Mouse (Mus musculus) myocyte (in vitro differentiated cells): ENCODE data around the gene Gm49337. TPM values are rescaled to one million over a fixed set of nuclear protein-coding genes. Genes with fewer than 3 reads are reported as not detected.

Experiments used
- H3K27me3 ChIP-seq: one replicate; pipeline ENCODE4 v1.6.1; 2011; ENCODE audit not compliant: control insufficient read depth, insufficient read depth, insufficient read length
- H3K36me3 ChIP-seq: one replicate; pipeline ENCODE4 v1.6.1; 2011; ENCODE audit not compliant: control insufficient read depth, insufficient read depth
- H3K4me2 ChIP-seq: one replicate; pipeline ENCODE4 v1.6.1; 2011; ENCODE audit warnings: low read depth, control low read depth
- H3K4me3 ChIP-seq: one replicate; pipeline ENCODE4 v1.5.1; 2011; ENCODE audit warnings: mild to moderate bottlenecking, control low read depth, moderate library complexity
- H3K79me2 ChIP-seq: one replicate; pipeline ENCODE4 v1.6.1; 2011; ENCODE audit not compliant: control insufficient read depth, insufficient read depth
- H3ac ChIP-seq: one replicate; pipeline ENCODE4 v1.6.1; 2011; ENCODE audit not compliant: control insufficient read depth, insufficient read length
- CEBPB ChIP-seq: IDR thresholded peaks from 2 replicates; pipeline ENCODE4 v1.6.1; 2011; ENCODE audit warnings: mild to moderate bottlenecking, moderate library complexity; ENCODE audit not compliant: poor library complexity, insufficient read depth, severe bottlenecking
- E2F4 ChIP-seq: IDR thresholded peaks from one replicate; pipeline ENCODE4 v1.6.1; 2011; ENCODE audit warnings: mild to moderate bottlenecking, control low read depth, moderate library complexity; ENCODE audit not compliant: insufficient read depth
- MAX ChIP-seq: IDR thresholded peaks from one replicate; pipeline ENCODE4 v1.6.1; 2011; ENCODE audit warnings: low read depth, mild to moderate bottlenecking, control low read depth
- MYOD1 ChIP-seq, 3 experiments: IDR thresholded peaks; one replicate each; pipeline ENCODE4 v1.6.1; 2011; ENCODE audit warnings: control low read depth in 2 of 3, low read depth in 2 of 3, mild to moderate bottlenecking in 2 of 3, moderate library complexity in 1 of 3; ENCODE audit not compliant: insufficient read length in 2 of 3, control insufficient read depth in 1 of 3
- MYOG ChIP-seq, 3 experiments: IDR thresholded peaks; one replicate each; pipeline ENCODE4 v1.6.1; 2011; ENCODE audit warnings: control low read depth in 2 of 3, low read depth in 2 of 3, mild to moderate bottlenecking in 2 of 3; ENCODE audit not compliant: insufficient read length in 2 of 3, control insufficient read depth in 1 of 3, insufficient read depth in 1 of 3
- POLR2A ChIP-seq: IDR thresholded peaks from one replicate; pipeline ENCODE4 v1.6.1; 2011; ENCODE audit warnings: low read depth, mild to moderate bottlenecking, control low read depth, moderate library complexity; ENCODE audit not compliant: insufficient read length
- POLR2AphosphoS2 ChIP-seq: IDR thresholded peaks from one replicate; pipeline ENCODE4 v1.6.1; 2011; ENCODE audit warnings: low read depth, control low read depth; ENCODE audit not compliant: insufficient read length
- REST ChIP-seq: IDR thresholded peaks from one replicate; pipeline ENCODE4 v1.6.1; 2011; ENCODE audit warnings: mild to moderate bottlenecking, control low read depth, moderate library complexity; ENCODE audit not compliant: insufficient read depth, insufficient read length
- SRF ChIP-seq: IDR thresholded peaks from one replicate; pipeline ENCODE4 v1.6.1; 2011; ENCODE audit warnings: low read depth; ENCODE audit not compliant: control insufficient read depth, insufficient read length
- TCF12 ChIP-seq: IDR thresholded peaks from one replicate; pipeline ENCODE4 v1.6.1; 2011; ENCODE audit warnings: mild to moderate bottlenecking, control low read depth; ENCODE audit not compliant: poor library complexity, insufficient read depth, severe bottlenecking
- TCF3 ChIP-seq: IDR thresholded peaks from one replicate; pipeline ENCODE4 v1.6.1; 2011; ENCODE audit warnings: low read depth, control low read depth; ENCODE audit not compliant: insufficient read length
- USF1 ChIP-seq: IDR thresholded peaks from one replicate; pipeline ENCODE4 v1.6.1; 2011; ENCODE audit warnings: low read depth, mild to moderate bottlenecking, control low read depth, moderate library complexity
- polyA plus RNA-seq: library from polyadenylated mRNA; unstranded; fragments of >200 nt; fragmentation: generic; extraction: Trizol; gene quantifications from one replicate; pipeline ENCODE4 v1.2.1, GENCODE M21; 2012; ENCODE audit warnings: missing spikeins

Gm49337 gene
- polyA plus RNA-seq, 1 experiment: not detected

DNA sequence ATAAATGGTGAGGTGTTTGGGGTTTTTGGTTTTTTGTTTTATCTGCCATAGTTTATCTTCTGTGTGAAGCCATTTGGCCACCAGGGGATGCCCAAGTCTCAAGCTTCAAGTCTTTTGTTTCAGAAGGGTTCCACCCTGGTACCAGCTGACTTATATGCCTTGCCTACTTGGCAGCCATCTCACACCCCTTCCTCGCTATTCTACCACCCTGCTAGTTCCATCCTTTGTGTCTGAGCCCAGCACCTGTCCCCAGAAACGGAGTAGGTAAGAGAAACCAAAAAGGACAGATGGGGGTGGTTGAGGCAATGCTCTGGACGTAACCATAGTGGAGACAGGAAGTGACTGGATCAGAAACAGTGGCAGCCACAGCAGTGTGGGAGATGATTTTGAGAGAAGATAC is 13.3 kb upstream of the Gm49337 start:
- peaks cover 16% of the 10 kb centered on the region for H3K36me3 ChIP-seq
- no peaks in the 10 kb centered on the region for H3K27me3 ChIP-seq

DNA sequence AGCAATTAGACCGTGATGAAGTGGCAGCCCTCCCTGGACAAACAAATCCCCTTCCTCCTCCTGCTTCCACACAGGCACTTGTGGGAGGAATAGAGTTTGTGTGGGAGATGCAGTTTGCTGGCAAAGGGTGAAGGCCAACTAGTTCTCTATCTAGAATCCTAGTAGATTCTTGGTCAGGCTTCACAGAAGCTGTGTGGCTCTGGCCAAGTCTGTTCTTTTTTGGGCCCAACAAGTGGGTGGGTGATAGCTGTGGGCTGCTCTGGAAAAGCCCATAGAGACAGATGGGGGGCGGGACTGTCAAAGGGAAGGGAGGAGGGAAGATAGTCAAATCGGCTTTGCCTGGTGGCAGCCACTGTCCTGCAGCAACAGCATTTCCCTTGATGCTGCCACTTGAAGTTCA is 12.4 kb upstream of the Gm49337 start:
- TF ChIP-seq POLR2AphosphoS2 (no peak), MYOG (IDR thresholded peaks at IDR 0.05; ENCODE audit: control insufficient read depth in 1 of 3, insufficient read depth in 1 of 3, insufficient read length in 2 of 3, low read depth in 2 of 3) (no peak), E2F4 (no peak), TCF12 (no peak), MYOD1 (IDR thresholded peaks at IDR 0.05; ENCODE audit: control insufficient read depth in 1 of 3, insufficient read length in 2 of 3, low read depth in 2 of 3) (no peak), SRF (no peak), TCF3 (no peak), REST (no peak), CEBPB (no peak), POLR2A (no peak), USF1 (no peak)
- no peaks in the 10 kb centered on the region for H3K79me2 ChIP-seq
- H3K36me3 ChIP-seq: peaks cover 12% of the 10 kb centered on the region
- no peak overlapping the region for H3K4me2 ChIP-seq
- no peak overlapping the region for H3ac ChIP-seq
- H3K4me3 ChIP-seq: no peak overlapping the region
- H3K27me3 ChIP-seq: no peaks in the 10 kb centered on the region

More for the DNA sequence above, 13.3 kb upstream of the Gm49337 start:
- no peak overlapping the region for H3ac ChIP-seq
- no peak overlapping the region for H3K4me3 ChIP-seq
- H3K79me2 ChIP-seq: no peaks in the 10 kb centered on the region
- H3K4me2 ChIP-seq: no peak overlapping the region
- TF ChIP-seq POLR2AphosphoS2 (no peak), TCF12 (no peak), E2F4 (no peak), SRF (no peak), USF1 (no peak), POLR2A (no peak)

DNA sequence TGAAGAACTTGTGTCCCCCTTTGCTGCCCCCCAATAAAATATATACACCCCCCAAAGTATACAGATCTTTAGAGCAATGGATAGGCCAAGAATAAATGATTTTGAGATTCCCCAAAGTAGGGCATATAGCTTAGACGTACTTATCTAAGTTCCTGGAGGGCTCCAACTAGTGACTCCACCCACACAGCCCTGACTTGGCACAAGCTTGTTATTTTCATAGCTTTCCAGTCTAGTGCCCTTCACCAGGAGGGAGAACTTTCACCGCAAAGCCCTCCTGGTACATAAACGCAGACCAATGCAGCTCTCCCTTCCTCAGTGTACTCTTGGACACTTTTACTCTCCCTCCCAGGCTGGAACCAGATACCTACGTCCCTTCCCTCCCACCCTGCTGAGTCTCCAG is 11.0 kb upstream of the Gm49337 start:
- Histone ChIP-seq H3K4me2 (no peak overlapping the region), H3ac (no peak overlapping the region), H3K27me3 (no peaks in the 10 kb centered on the region), H3K79me2 (no peaks in the 10 kb centered on the region), H3K36me3 (peaks cover 12% of the 10 kb centered on the region), H3K4me3 (no peak overlapping the region)
- no peak for TF ChIP-seq SRF
- no peak for TF ChIP-seq TCF3
- TF ChIP-seq E2F4: no peak

DNA sequence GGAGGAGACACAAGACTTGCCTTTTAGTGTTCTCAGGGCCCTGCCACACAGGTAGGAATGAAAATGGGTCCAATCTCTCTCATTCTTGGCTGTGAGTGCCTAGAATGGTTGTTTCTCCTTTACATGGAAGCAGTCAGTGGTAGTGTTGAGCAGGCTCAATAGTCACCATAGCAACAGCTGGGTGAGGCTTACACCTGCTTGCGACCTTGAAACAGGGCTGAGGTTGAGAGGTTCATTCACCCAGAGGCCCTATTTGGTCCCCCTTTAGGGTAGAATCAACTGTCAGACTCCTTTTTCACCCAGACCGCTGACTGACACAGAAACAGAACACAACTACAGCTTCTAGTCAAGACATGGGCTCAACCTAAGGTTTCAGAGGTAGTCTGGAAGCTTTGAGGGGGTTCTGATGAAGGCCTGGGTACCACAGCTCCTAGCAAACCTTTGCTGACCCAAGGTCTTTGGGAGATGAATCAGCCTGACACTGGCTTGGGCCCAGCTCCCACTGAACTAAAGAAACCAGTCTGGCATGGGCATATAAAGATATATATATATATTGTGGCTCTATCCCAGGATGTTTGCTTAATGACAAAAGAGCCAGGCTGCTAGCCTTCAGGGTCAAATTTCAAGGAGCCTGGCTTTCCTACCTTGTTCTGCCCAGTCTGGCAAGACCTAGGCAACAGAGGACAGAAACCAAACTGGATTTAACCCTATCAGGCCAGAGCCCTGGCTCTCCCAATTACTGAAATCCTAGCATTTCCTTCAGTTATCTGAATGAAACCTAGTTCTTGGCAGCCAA is 8.2 kb upstream of the Gm49337 start:
- TF ChIP-seq SRF (no peak), REST (no peak), USF1 (no peak), E2F4 (no peak), CEBPB (no peak), TCF12 (no peak), MAX (no peak), POLR2AphosphoS2 (no peak), MYOG (IDR thresholded peaks at IDR 0.05; ENCODE audit: control insufficient read depth in 1 of 3, insufficient read depth in 1 of 3, insufficient read length in 2 of 3, low read depth in 2 of 3) (no peak), POLR2A (no peak), MYOD1 (IDR thresholded peaks at IDR 0.05; ENCODE audit: control insufficient read depth in 1 of 3, insufficient read length in 2 of 3, low read depth in 2 of 3) (no peak), TCF3 (no peak)

DNA sequence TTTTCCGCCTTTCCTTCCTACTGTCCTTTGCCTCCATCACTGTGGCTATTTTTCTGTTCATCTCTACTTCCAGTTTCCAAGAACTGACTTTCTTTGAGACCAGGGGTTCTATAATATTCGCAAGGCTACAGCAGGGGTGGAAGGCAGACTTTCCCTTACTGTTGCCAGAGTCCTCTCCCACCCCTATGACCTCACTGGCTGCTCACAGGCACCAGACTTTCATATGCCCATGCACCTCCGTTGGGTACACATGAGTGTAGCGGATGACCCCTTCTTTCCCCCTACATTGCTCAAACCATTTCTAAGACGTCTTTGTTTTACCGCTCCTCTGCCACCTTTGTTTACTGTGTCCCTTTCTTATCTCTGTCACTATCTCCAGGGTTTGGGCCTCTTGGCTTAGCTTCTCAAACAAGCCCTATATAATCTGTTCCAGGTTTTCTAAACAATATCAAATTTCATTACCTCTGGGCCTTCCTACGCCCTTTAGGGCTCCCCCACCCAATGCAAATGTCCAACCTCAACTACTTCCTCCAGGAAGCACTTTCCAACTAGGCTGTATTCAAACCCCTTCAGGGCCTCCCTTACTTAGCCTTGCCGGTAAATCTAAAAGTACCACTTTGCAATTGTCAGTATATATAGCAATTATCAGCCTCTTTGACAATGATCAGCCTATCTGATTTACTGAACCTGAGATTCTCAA is 7.3 kb upstream of the Gm49337 start:
- no peaks in the 10 kb centered on the region for H3K36me3 ChIP-seq
- H3K79me2 ChIP-seq: no peaks in the 10 kb centered on the region
- no peak overlapping the region for H3K4me2 ChIP-seq
- no peak overlapping the region for H3K4me3 ChIP-seq
- H3ac ChIP-seq: no peak overlapping the region
- H3K27me3 ChIP-seq: no peaks in the 10 kb centered on the region
- TF ChIP-seq POLR2AphosphoS2 (no peak), TCF12 (no peak), POLR2A (no peak), REST (no peak), MYOG (IDR thresholded peaks at IDR 0.05; ENCODE audit: control insufficient read depth in 1 of 3, insufficient read depth in 1 of 3, insufficient read length in 2 of 3, low read depth in 2 of 3) (no peak)

More for the DNA sequence above, 8.2 kb upstream of the Gm49337 start:
- Histone ChIP-seq H3K79me2 (no peaks in the 10 kb centered on the region), H3K27me3 (no peaks in the 10 kb centered on the region), H3K4me3 (no peak overlapping the region), H3ac (no peak overlapping the region), H3K36me3 (no peaks in the 10 kb centered on the region), H3K4me2 (peak overlapping the region; percentile 10)
